Mouse (Mus musculus): Measurements from ENCODE around the gene Rasgef1b.

The Rasgef1b gene

GRCm38 (mm10) chr5:99602244-99603023 lies 126.4 kb downstream of the Rasgef1b start:
- no peak for DNase-seq (ENCODE audit: low spot score in 2 of 2)

- no peak for DNase-seq (ENCODE audit: low spot score in 2 of 2)
These were observed 129.5 kb downstream of the Rasgef1b start for GRCm38 (mm10) chr5:99599376-99599775.

DNA sequence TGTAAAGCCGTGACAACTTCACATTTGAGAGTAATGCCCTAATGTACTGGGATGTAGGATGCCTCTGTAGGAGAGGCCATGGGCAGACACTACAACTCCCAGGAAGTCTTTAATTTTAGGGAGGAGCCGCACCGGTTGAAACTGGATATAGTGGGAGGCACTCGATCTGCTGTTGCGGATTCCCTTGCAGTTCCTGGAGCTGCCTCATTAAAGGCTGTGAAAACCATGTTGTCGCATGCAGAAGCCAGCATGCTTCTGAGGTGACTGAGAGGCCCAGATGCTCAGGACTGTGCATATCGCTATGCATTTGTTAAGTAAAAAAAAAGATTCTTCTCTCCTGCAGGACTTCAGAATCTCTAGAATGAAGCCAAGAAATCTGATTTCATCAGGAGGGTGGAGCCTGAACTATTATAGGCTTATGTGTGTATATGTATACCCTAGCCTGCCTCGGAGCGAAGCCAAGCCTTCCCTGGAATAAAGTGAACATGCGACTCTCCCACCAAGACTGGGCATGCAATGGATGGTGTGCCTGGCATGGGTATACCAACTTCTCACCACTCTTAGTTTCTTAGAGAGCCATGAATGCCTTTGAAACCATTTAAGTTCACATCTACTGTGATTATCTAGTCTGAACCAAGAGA lies 130.3 kb downstream of the Rasgef1b start:
- no peak for DNase-seq (ENCODE audit: low spot score in 2 of 2)

DNA sequence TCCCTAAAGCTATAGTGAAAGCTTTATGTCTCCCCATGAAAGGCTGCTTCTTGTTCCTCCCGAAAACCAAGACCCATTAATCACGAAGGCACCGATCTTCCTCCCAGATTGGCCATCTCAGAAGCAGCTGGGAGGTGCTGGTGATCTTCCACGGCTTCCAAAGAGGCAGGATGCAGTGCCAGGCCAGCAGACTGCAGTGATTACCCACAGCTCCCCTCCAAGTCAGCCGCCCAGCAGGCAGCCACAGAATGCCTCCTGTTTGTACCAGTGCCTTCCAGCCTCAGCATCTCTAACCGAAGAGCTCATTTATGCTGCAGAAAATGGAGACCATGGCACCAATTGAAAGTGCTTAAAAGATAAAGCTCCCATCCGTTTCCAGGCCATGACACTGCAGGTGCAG lies 131.2 kb downstream of the Rasgef1b start:
- no peak for DNase-seq (ENCODE audit: low spot score in 2 of 2)

DNA sequence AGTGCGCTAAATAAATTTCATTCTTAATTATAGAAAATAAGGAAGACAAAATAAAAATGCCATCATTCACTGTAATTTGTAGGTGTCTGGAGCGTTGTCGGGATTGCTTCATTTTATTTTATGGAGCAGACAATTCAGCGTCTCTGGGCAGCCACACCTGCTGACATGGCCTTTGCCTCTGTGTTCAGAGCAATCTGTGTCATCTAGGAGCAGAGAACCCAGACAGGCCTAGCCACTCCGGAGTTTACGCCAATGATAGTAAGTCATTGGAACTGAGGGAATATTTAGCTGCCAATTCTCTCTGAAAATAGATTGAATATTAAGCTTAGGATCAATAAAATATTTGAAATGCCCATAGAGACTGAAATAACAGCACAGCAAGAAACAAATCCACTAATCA lies 137.5 kb downstream of the Rasgef1b start:
- no peak for DNase-seq (ENCODE audit: low spot score in 2 of 2)

DNA sequence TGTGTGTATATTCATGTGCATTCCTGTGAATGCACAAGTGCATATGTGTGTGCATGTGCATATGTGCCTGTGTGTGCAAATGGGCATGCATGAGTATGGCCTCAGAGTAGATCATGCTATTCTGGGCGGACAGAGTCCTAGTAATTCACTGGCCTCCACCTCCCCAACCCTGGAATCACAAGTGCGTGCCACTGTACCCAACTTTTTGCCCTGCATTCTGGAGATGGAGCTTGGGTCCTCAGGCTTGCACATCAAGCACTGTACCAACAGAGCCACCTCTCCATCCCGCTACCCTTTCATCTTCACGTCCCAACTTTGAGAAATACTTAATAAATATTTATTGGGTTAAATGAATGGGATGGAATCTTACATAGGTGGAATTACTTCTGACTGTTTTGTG lies 138.3 kb downstream of the Rasgef1b start:
- no peak for DNase-seq (ENCODE audit: low spot score in 2 of 2)

DNA sequence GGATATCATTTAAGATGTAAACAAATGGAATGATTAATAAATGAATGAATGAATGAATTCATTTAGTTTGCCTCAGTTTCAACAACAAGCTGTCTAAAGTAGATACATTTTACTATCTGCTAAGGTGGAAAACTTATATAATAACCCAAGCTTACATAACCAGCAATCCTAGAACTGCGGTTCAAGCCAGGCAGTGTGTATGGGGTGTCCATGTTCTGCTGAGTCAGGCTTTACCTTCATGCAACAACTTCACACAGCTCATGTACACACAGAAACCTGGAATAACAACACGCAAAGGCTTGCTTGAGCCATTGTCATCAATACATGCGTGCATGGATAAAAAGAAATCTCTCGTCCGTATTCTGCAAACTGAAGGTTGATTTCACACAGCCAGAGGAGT lies 140.9 kb downstream of the Rasgef1b start:
- DNase-seq (ENCODE audit: low spot score in 2 of 2), result no peak

- DNase-seq (ENCODE audit: low spot score in 2 of 2), result no peak
These were observed 141.3 kb downstream of the Rasgef1b start for GRCm38 (mm10) chr5:99587589-99587988.

DNA sequence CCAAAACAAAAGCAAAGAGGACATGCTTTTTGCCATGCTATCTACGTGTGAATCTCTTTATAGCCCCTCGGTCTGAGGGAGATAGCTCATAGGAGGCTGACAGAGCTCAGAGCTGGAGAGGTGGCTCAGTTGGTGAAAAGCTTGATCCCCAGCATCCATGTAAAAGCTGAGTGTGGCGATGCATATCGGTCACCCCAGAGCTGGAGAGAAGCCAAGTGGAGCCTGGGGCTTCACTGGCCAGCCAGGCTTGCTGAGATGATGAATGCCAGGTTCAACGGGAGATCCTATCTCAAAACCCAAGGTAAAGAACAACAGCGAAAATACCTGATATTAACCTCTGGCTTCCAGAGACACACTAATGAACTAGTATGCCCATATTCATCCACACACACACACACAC lies 142.6 kb downstream of the Rasgef1b start:
- DNase-seq (ENCODE audit: low spot score in 2 of 2), result no peak

DNA sequence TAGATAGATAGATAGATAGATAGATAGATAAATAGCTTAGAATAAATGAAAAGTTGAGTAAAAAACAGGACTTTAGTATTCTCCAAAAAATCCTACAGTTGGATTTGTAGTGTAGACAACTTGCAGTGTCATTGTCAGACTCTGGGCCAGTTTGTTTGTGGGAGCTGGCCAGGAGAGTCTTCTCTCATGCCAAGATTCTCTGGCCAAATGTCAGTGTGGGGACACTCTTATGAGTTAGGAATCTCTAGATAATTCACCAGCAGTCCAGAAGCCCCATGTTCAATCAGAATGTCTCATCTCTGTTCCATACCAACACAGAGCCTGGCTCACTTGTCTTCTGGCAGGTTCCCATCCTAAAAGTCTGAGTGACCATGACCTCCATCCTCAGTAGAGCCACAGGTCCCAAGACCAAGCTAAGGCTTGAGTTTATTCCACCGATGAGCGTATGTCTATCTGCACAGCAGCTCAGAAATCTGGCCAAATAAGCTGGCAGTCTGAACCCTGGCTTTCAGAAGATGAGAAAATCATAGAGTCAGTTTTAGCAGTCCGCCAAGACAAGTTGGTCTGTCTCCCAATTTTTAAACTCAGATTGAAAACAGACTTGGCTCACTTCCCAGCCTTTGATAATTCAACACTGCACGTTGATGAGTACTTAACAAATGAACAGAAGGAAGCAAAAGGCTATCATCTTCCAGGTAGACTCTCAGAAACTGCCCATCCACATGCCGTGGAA lies 143.5 kb downstream of the Rasgef1b start:
- no peak for DNase-seq (ENCODE audit: low spot score in 2 of 2)

DNA sequence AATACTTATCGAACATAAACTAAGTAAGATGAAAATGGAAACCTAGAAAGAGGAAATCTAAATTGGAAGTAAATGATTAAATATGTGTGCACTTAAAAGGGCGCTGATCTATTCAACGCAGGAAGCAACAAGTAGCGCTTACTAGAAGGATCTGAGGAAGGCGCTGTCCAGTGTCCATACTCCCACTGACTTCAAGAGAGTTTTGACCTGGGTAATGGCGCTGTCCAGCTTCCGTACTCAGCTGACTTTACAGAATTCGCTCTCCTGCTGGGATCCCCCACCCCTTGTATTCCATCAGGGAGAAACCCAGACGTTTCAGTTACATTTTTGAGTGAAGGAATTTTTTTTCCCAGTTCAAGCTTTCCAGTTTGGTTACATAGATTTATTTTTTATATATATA lies 144.6 kb downstream of the Rasgef1b start:
- DNase-seq (ENCODE audit: low spot score in 2 of 2), result no peak

GRCm38 (mm10) chr5:99582055-99582454 lies 146.8 kb downstream of the Rasgef1b start:
- no peak for DNase-seq (ENCODE audit: low spot score in 2 of 2)

DNA sequence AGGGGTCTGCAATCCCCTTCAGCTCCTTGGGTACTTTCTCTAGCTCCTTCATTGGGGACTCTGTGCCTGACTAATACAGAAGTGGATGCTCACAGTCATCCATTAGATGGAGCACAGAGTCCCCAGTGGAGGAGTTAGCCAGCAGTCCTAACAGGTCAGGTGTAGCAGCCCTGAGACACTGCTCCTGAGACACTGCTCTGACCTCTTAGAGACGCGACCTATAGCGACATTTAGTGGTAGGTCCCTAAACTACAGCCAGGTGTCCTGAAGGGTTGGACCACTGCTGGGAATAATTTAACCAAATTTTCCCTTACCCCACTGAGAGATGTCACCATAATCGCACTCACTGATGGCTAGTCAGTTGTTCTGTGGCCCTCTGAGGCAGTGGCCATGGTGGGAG lies 150.2 kb downstream of the Rasgef1b start:
- no peak for DNase-seq (ENCODE audit: low spot score in 2 of 2)

DNA sequence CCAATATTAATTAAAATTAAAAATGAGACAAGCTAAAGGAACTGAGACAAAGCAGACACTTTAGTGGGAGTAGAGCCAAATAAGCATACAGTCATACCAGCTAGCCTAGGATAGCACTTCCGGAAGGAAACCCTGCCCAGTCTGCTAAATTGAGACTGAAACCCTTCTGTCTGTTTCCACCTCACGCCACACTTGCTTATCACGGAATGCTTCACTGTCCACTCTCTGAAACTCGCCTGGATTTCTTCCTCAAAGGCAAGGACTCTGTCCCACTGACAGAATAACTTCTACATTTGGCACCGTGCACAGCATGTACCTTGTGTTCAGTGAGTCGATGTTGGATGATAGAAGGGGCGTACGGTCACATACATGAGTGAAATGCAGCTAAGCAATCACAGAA lies 153.0 kb downstream of the Rasgef1b start:
- no peak for DNase-seq (ENCODE audit: low spot score in 2 of 2)

DNA sequence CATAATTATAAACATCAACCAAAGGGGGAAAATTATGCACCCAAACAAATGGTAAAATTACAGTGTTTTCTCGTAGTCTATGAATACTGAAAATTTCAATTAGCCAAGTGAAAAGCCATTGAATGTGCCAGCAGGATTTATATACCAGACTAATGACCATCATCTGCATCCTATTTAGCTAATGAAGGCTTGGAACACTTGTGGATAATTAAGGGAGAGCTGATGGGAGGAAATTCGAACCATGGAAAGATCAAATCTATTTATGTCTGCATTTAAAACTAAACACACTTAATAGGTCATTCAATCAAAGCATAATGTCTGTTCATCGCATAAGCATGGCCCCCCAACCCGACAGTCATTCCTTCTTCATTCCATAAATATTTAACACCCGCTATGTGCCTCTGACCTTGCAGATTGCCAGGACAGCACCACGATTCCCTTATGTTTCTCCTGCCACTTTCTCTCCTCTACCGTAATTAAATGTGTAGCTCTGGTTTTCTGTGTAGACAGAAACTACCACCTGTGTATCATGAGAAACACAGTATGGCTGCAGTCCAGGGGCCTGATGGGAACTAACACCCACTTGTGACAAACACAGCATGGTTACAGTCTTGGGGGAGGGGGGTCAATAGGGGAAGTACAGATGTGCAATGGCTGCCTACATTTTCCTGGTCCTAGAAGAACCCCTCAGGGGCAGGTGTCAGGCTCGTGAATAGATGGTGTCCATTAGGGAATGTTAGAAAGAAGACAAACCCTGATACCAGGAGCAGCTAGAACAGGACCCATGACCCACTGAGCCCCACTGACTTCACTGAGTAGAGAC lies 164.2 kb downstream of the Rasgef1b start:
- no peak for DNase-seq (ENCODE audit: low spot score in 2 of 2)

- DNase-seq (ENCODE audit: low spot score in 2 of 2), result no peak
These were observed 166.8 kb downstream of the Rasgef1b start for GRCm38 (mm10) chr5:99562096-99562495.

- DNase-seq (ENCODE audit: low spot score in 2 of 2), result no peak
These were observed 169.1 kb downstream of the Rasgef1b start for GRCm38 (mm10) chr5:99559814-99560213.

- DNase-seq (ENCODE audit: low spot score in 2 of 2), result no peak
These were observed 170.6 kb downstream of the Rasgef1b start for GRCm38 (mm10) chr5:99558231-99558630.

- no peak for DNase-seq (ENCODE audit: low spot score in 2 of 2)
These were observed 176.2 kb downstream of the Rasgef1b start for GRCm38 (mm10) chr5:99552645-99553044.

DNA sequence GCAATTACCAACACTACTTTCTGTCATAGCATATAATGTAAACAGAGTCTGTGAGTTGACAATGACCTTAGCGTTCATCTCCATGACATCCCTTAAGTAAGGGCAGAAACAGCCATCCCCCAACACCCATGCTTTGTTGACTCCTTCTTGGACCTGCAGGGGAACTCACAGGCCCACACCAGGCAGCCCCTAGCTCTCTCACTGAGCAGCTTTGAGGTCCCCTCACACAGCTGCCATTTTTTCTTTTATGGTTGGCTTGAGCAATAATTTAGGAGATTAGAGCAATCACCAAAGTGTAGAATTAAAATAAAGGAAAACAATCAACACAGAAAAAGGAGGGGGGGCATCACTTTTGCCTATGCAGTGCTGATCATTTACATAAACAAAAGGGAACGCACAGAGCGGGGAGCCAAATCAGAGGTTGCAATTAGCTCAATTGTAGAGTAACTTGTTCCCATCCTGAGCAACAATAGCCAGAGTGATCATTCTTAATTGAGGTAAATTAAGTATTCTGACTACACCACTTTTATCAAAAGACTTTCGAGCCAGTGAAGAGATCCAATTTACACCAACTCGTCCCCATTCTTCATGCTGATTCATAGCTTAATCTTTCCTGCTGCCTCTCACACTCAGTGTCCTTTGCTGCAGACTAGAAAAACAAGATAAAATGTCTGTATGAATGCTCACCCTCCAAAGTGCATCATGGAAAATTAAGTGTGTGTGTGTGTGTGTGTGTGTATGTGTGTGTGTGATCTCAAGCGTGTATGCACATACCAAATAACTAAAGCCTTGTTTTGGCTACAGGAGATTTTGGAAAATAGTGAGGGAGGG lies 184.0 kb downstream of the Rasgef1b start:
- no peak for DNase-seq (ENCODE audit: low spot score in 2 of 2)

Measured in frontal cortex, postnatal 10 days (tissue).